In genomic region chr3:88950576-88951326, GRCm38 (mm10) we compare ENCODE assay signal across 7 mouse cellular contexts. TPM values are rescaled to one million over a fixed set of nuclear protein-coding genes. Genes with fewer than 3 reads are reported as not detected.
DNase-seq lines count a peak whose midpoint lies in the region; ATAC-seq lines count a peak whose summit lies in the region.

Gene Ash1l, plus strand, starts transcription at chr3:88950622.
Gene Dap3, minus strand, starts transcription at chr3:88951181.

- peak; percentile 73 for ATAC-seq in inflammation-experienced regulatory T-cells, adult 6 months
- peak; percentile 78 for ATAC-seq in megakaryocyte-erythroid progenitor cell, adult 5-6 weeks (replicated peaks; ENCODE audit: low FRiP score, low TSS enrichment, poor library complexity, severe bottlenecking)

- peak; percentile 79 to 80 for DNase-seq in adrenal gland, adult 18-20 months (ENCODE audit: low spot score in 2 of 2)
- peak; percentile 84 for DNase-seq in embryo, embryonic 11 days
- no peak for DNase-seq in gastrocnemius, postnatal 25 days
- peak; percentile 60 to 78 for DNase-seq in left cerebral cortex, postnatal 14 days (ENCODE audit: low spot score in 2 of 2)
- DNase-seq in skeletal muscle tissue, adult 2 months (ENCODE audit: low read depth, low spot score), result peak; percentile 68

- intact Hi-C loops in left cerebral cortex, postnatal 14 days (cut with DNase I), result loop anchor here (5.0 kb wide), 1 partner anchor 82 kb away; no protein-coding TSS in a partner anchor

RNA-seq across cellular contexts. Expression of gene Ash1l, which starts in this region (rescaled TPM):
- 10 to 100 TPM; 43.5 to 47.0 TPM for total RNA-seq in adrenal gland, adult 18-20 months (2021)
- total RNA-seq in gastrocnemius, postnatal 25 days (2021), result 10 to 100 TPM; 22.9 to 23.9 TPM
- polyA plus RNA-seq in inflammation-experienced regulatory T-cells, adult 6 months (2017; shearing (Covaris generic)), result 10 to 100 TPM; 22.7 to 59.3 (median 41.7) TPM
- 10 to 100 TPM; 64.0 to 66.9 TPM for total RNA-seq in left cerebral cortex, postnatal 14 days (2021)
- 41.9 and 49.7 TPM in 2 replicates for total RNA-seq in megakaryocyte-erythroid progenitor cell, adult 5-6 weeks (2014; fragmentation: Nextera tagmentation)
- total RNA-seq in megakaryocyte-erythroid progenitor cell, adult 5-6 weeks (2017), result 22.7 and 25.0 TPM in 2 replicates

RNA-seq across cellular contexts. Expression of gene Dap3, which starts in this region (rescaled TPM):
- 100 to 1,000 TPM; 128 to 140 TPM for total RNA-seq in adrenal gland, adult 18-20 months (2021)
- 10 to 100 TPM; 65.7 to 75.2 TPM for total RNA-seq in gastrocnemius, postnatal 25 days (2021)
- 100 to 1,000 TPM; 104 to 154 (median 141) TPM for polyA plus RNA-seq in inflammation-experienced regulatory T-cells, adult 6 months (2017; shearing (Covaris generic))
- 100 to 1,000 TPM; 109 to 111 TPM for total RNA-seq in left cerebral cortex, postnatal 14 days (2021)
- 226 and 303 TPM in 2 replicates for total RNA-seq in megakaryocyte-erythroid progenitor cell, adult 5-6 weeks (2014; fragmentation: Nextera tagmentation)
- 98.3 and 153 TPM in 2 replicates for total RNA-seq in megakaryocyte-erythroid progenitor cell, adult 5-6 weeks (2017)
